Mouse (Mus musculus): Measurements from ENCODE around the gene Ctnna2.
A peak's percentile ranks its signal among the peaks of the same experiment; 100 is the strongest.

Gene Ctnna2

GRCm38 (mm10) chr6:77817116-77817515 is 162.4 kb downstream of the Ctnna2 start:
- DNase-seq (ENCODE audit: low spot score) = no peak

- DNase-seq (ENCODE audit: low spot score) = no peak
These were observed 168.5 kb downstream of the Ctnna2 start for GRCm38 (mm10) chr6:77811041-77811440.

DNA sequence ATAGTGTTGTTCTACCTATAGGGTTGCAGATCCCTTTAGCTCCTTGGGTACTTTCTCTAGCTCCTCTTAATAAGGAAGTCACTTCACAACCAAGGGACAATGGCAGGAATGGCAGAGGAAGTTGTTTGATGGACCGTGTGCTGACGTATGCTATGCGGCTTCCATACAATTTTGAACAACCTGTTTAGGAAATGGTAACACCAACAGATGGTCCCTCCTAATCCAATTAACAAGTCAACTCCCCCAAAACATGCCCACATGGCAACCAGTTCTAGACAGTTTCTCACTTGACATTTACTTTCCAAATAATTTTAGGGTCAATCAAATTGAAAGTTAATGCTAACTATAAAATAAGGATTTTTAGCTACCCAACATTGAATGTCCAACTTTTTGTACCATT is 176.9 kb downstream of the Ctnna2 start:
- DNase-seq (ENCODE audit: low spot score) = no peak

DNA sequence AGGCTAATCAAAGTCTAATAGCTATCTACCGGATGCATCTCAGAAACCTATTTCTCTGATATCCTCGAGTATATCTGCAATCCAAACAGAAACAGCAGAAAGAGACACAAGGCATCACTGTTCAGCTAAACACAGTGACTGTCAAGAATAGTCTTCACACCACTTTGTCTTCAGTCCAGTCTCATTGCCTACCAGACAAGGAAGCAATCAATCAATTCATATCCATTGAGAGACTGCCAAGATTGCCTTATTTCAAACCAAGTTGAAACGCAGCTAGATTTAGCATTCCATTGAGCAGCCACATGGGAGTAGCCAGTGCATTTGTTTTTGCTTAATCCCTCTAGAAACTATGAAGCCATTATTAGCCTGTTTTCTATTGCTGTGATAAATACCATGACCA is 196.2 kb downstream of the Ctnna2 start:
- DNase-seq (ENCODE audit: low spot score) = no peak

DNA sequence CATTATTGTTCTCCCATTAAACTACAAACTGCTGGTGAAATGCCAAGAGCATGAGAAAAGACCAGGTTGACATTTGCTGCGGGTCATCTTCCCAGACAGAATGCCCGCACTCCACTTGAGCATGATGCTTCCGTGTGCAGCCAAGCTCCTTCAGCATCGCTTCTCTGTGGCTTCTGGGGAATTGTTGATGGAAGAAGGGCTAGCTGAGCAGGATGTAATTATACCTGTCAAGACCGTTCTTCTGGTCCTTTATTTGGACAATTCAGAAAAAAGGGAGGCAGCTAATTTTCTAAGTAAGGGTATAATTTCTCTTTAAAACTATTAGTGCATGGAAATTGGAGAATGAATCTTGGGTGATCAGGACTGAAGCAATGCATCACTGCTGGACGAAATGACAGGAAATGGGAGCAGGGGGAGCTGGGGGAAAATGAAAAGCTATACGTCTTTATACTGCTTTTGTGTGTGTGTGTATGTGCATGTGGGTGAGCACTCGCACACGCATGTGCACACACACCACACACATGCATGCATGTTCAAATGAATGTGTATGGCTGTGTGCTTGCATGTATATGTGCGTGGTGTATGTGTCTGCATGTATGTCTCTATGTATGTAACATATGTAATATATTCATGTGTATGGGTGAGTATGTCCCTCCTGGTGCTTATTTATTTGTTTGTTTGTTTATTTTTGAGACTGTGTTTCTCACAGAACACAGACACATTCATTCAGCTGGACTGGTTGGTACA is 211.0 kb downstream of the Ctnna2 start:
- DNase-seq (ENCODE audit: low spot score) = no peak

- DNase-seq (ENCODE audit: low spot score) = no peak
These were observed 221.3 kb downstream of the Ctnna2 start for GRCm38 (mm10) chr6:77758164-77758563.

DNA sequence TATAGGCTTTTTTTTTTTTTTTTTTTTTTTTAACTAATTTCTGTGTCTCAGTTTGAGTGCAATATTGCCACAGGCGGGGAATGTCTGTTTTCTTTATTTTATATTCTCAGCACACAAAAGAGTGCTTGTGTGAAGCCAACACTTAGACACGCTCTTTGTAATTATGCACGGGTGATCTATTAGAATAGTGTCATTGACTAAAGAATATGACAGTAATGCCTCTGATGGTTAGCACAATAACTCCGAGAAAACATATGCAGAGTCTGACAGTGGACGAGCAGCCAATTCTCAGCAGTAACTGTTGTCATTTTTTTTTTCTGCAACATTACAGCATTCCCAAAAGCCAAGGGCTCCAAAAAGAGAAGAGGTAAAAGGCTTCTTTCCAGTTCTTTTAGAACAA is 234.1 kb downstream of the Ctnna2 start:
- no peak for DNase-seq (ENCODE audit: low spot score)

- DNase-seq (ENCODE audit: low spot score) = peak; percentile 18
These were observed 235.8 kb downstream of the Ctnna2 start for GRCm38 (mm10) chr6:77743651-77744050.

DNA sequence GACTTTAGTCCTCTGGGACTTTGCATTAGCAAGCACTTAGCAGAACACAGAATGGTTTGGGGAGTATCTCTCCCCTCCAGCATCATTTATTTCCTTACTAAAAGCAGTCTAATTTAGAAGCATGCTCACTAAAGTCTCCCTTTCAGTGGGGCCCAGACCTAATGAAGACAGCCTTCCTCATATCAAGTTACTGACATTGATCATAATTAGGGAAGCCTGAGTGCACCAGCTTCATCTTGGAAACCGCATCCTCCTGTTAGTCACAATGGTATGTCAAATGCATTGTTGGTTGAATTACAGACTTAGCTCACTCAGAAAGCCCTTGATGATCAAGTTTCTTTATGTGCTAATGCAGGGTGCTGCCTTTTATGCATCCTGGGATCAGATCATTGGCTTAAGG is 236.5 kb downstream of the Ctnna2 start:
- DNase-seq (ENCODE audit: low spot score) = peak; percentile 54

GRCm38 (mm10) chr6:77738640-77739039 is 240.9 kb downstream of the Ctnna2 start:
- DNase-seq (ENCODE audit: low spot score) = no peak

DNA sequence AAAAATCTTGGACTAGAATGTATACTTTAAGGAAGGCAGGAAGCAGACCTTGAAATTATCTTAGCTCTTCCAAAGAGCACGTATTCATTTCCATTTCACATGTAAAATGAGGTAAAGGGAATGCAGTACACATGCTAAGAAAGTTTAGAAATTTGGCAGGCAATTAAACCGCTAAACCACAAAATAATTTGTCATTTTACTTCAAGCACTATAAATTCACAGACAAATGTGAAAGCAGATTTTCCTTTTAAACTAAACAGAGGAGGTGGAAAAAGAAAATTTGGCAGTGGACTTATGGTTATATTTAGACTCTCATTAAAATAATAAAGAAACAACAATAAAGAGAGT is 254.6 kb downstream of the Ctnna2 start:
- no peak for DNase-seq (ENCODE audit: low spot score)

DNA sequence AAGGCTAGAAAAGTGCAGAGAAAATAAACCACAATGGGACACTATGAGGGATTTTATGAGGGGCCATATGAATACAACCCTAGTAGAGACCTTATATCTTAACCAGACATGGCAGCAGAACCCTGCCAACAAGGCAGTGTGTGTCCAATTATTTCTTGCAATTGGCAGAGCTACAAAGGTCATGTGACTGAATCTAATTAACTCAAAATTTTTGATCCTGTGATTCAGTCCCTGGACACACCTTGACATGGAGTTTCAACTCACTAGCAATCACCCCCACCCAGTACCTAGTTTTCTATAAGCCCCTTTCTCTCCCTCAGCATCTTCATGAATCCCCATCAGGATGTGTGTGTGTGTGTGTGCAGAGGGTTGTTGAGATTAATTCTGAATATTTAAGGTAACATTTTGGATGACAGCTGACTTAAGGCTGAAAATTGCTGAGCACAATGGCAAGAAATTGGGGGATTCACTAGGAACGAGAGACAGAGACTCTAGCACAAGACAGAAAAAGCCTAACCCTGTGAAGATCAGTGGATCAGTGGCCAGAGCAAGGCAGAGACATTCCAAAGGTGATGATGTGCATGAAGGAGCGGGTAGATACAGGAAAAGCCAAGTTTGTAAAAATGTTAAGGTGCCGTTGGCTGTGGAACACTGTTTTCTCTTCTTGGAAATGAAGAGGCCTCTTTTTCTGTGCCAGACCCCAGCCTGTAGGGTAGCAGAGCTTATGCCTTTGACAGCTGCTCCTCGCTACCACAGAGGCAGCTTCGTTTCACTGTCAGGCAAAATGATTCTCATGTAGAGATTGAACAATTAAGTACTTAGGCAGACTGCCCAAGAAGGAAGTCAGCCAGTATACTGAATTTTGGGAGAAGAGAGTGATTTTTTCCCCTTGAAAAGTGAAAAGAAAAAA is 255.2 kb downstream of the Ctnna2 start:
- DNase-seq (ENCODE audit: low spot score) = no peak

GRCm38 (mm10) chr6:77694093-77694492 is 285.4 kb downstream of the Ctnna2 start:
- no peak for DNase-seq (ENCODE audit: low spot score)

DNA sequence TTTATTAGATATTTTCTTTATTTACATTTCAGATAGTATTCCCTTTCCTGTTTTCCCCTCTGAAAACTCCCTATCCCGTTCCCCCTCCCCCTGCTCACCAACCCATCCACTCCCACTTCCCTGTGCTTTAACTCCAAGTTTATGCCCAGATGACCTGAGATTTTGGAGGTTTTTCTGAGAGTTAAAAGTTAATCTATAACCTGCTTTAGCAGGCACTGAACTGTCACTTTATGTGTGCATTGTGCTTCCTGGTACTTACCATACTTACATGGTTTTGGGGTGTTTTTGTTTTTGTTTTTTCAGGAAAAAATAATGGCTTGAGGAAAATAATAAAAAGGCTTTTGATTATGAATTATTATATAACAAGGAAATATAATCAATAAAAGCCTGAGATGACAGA is 292.3 kb downstream of the Ctnna2 start:
- DNase-seq (ENCODE audit: low spot score) = no peak

GRCm38 (mm10) chr6:77650127-77650526 is 329.4 kb downstream of the Ctnna2 start:
- peak; percentile 81 for DNase-seq (ENCODE audit: low spot score)

DNA sequence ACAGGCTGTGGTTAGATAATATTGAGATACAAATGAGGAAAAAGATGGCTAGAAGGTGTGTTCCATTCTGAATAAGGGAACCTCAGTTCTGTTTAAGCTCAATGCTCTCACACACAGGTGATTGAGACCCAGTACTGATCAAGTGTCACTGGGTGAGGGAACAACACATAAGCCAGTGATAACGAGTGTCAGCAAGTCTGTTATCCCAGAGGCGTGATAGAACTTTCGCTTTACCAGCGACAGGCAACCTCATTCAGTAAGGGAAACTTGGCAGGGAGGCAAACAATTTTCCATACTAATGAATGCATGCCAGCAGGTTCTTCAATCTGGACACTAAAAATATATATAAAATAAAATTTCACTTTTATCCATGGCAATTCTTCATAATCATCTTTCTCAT is 334.9 kb downstream of the Ctnna2 start:
- DNase-seq (ENCODE audit: low spot score) = no peak

- no peak for DNase-seq (ENCODE audit: low spot score)
These were observed 340.7 kb downstream of the Ctnna2 start for GRCm38 (mm10) chr6:77638784-77639183.

DNA sequence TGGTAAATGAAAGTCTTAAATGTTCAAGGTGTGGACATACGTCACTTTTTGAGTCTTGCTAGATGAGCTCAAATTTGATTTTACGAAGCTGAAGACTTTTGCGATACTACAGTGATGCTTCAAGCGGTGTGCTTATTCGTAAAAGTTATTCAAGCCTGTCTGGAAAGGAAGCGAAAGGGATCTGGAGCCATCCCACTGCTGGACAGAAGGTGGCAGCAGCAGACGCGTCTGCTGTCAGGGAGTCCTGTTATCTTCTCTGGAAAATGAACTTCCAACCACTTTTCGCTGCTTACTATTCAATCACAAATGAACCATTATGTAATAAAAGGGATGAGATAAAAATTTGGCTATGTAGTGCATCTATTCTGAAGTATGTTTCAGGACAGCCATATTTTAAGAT is 345.5 kb downstream of the Ctnna2 start:
- peak; percentile 79 for DNase-seq (ENCODE audit: low spot score)

DNA sequence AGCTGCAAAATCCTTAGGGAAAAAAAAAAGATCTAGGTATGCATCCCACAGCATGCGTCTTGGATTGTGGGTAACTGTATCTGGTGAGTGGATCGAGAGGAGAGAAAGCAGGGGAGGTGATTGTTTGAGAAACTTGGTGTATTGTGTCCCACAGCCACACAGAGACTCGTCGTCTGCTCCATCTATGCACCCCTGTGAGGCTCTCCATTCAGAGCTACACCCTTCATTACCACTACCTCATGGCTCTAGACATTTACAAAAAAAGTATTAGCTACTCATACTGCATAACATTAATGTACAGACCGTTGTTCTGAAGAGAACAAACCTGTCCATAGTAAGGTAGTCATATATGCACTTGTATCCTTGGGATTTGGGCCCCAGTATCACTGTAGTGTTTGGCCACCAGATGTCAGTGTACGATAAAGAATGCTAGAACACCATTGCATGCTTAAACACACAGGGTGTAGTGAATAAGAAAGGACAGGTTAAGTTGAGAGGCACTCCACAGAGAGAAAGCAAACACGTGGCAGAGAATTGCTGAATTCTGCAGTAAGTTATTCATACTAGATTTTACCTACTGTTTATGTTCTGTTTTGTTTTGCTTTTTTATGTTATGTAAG is 350.8 kb downstream of the Ctnna2 start:
- DNase-seq (ENCODE audit: low spot score) = peak; percentile 67

DNA sequence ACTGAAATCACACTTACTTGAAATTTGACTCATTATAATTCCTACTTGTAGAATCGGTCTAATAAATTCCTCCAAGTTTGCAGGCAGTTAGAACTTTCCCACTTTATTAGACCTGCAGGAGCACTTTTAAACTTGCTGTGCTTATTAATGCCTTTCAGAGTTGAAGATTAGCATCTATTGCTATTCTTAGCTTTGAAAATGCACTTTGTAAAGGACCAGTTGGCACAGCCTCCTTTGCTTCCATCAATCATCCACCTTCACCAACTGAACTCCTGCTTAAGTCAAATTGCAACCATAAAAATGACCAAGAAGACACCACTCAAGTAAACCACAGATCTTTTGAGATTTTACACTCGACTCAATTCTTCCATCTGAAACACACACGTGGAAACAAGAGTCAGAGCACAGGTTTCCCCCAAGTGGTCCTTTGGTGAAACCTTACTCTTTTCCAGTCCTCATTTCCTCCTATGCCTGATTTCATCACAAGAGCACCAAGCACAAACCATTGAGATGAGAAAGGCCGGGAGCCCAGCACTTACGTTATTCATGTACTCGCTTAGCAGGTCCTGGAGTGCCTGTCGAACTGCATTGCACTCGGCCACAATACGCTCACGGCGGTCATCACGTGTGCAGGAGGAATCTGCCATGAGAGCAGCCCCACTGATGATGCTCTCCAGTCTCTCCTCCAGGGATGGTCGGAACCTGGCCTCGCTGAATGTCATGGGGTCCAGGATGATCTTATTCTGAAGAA is 374.7 kb downstream of the Ctnna2 start:
- DNase-seq (ENCODE audit: low spot score) = no peak

DNA sequence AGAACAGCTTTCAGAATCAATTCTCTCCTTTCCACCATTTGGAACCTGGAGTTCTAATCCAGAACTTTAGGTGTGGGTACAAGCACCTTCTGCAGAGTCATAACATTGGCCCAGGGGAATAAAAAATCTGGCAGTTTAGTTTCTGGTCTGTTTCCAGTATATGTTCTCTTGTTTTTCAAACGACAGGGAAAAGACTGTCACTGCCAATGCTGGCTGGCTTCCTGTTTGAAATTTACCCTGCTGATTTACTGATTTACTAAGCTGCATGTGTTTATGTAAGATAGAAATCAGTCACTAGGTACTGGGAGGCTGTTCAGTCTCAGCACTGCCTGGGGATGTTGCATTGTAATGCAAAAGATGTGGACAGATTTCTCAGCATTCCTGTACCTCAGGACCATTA is 375.6 kb downstream of the Ctnna2 start:
- DNase-seq (ENCODE audit: low spot score) = no peak

GRCm38 (mm10) chr6:77599244-77599643 is 380.3 kb downstream of the Ctnna2 start:
- DNase-seq (ENCODE audit: low spot score) = no peak

Data from embryo, embryonic 10 days (tissue).